Mouse (Mus musculus): ENCODE measurements at regions not wholly inside any gene's neighbourhood (a gene's known extent, or its start where the extent isn't known, plus 50 kb on each side); places are given as distances from the start of the nearest gene placed in this dataset.

- no peak for DNase-seq (ENCODE audit: extremely low read depth, low read depth, low spot score)
Measured at GRCm38 (mm10) chr10:125467503-125467902, 78.2 kb upstream of the Slc16a7 start.

- no peak for DNase-seq (ENCODE audit: extremely low read depth, low read depth, low spot score)
Measured at GRCm38 (mm10) chr10:125488350-125488749, 99.1 kb upstream of the Slc16a7 start.

GRCm38 (mm10) chr10:125490395-125490794 lies 101.1 kb upstream of the Slc16a7 start:
- no peak for DNase-seq (ENCODE audit: extremely low read depth, low read depth, low spot score)

DNA sequence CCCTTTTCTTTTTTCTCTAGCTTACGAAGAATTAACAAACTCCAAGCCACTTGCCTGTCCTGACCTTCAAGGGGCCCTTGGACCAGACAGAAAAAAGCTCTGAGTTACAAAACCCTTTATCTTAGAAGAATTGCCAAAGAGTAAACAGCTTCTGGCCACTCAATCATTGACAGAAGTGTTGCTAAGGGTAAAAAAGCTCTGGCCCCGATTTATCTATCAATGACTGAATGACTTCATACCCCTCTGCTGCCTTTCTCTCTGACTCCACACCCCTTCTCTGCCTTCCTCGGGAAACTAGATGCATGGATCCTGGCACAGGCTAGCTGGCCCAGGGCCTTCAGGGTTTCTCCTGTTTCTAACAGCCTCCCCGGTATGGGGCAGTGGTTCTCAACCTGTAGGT lies 105.2 kb upstream of the Slc16a7 start:
- DNase-seq (ENCODE audit: extremely low read depth, low read depth, low spot score) = no peak

DNA sequence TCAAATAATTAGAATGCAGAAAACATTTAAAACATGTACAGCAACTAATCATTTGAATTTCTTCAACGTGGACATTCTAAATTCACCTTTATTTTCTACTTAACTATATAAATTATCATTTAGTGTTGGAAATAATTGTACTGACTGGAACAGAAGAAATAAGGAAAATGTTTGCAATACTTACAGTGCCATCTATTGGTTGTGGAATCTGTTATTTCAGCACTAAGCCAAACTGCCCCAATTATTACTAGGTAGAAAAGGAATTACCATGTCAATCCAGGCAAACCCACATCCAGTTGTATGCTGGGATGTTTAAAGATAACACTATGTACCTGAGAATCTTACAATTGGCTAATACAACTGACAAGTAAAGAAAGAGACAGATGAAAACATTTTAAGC lies 109.1 kb upstream of the Slc16a7 start:
- no peak for DNase-seq (ENCODE audit: extremely low read depth, low read depth, low spot score)

DNA sequence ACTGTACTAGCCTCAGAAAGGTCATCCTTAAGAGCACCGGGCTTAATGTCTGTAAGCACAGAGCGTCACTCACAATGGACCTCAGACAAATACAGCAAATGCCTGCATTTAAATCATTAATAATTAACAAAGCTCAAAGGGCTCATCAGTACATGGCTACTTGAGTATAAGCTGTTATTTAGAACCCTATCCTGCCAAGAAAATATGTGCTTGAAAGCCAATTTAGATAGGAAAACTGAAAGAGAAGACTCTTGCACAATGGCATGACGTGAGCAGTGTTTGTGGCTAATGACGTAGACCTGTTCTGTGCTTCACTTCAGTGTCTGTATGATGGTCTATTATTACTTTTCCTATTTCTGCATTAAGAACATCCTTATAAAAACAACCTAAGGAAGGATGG lies 111.1 kb upstream of the Slc16a7 start:
- no peak for DNase-seq (ENCODE audit: extremely low read depth, low read depth, low spot score)

DNA sequence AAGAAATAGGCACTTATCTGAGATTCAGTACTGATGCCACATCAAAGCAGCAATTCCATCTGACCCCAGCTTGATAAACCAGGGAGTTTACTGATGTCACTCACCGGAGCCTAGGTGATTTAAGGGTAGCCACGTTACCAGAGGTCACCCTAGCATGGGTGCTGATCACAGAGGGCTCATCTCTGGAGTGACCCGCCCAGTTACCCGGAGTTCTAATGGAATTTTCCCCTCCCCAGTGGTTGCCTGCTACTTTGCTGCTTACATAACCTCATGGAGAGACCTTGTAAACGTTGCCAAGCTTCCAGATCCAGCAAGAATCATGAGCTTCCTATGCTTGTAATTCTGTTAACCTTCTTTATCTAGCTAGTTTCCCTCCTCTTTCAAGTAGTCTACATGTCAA lies 125.8 kb upstream of the Slc16a7 start:
- no peak for DNase-seq (ENCODE audit: extremely low read depth, low read depth, low spot score)

DNA sequence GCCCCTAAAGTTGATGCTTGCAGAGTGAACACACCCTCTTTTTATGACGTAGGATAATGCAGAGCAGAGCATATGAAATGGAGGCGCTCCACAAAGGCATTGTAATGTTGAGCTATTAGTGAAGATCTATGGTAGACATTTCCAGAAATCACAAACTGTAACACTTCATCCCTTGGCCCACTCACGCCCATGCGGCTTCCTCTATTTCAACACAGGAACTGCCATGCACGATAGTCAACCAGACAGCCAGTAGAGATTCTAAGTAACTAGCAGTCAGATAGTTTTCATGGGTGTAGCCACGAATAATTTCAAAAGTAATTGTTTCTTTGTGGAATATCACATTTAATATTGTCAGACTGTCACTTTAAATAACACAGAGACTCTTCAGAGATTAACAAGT lies 141.6 kb upstream of the Slc16a7 start:
- DNase-seq (ENCODE audit: extremely low read depth, low read depth, low spot score) = no peak

DNA sequence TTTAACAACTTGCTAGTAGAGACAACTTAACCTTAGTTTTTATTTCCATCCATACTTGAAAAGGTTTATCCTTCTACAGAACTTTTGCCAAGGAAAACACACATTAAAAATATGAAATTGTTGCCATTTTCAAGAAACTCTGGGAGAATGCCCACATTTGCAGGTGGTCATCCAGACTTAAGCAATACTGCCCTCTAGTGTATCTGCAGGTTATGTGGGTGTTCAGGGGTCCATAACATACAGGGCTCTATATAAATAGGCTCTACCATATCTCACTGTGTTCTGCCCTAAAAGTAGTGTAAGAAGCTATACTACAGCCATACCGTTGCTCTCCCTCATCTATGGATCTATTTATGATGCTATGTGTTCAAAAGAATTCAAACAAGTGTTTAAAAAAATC lies 149.1 kb upstream of the Slc16a7 start:
- DNase-seq (ENCODE audit: extremely low read depth, low read depth, low spot score) = no peak

- no peak for DNase-seq (ENCODE audit: extremely low read depth, low read depth, low spot score)
Measured at GRCm38 (mm10) chr10:125586489-125587147, 197.4 kb upstream of the Slc16a7 start.

- DNase-seq (ENCODE audit: extremely low read depth, low read depth, low spot score) = no peak
Measured at GRCm38 (mm10) chr10:125593006-125593405, 203.7 kb upstream of the Slc16a7 start.

DNA sequence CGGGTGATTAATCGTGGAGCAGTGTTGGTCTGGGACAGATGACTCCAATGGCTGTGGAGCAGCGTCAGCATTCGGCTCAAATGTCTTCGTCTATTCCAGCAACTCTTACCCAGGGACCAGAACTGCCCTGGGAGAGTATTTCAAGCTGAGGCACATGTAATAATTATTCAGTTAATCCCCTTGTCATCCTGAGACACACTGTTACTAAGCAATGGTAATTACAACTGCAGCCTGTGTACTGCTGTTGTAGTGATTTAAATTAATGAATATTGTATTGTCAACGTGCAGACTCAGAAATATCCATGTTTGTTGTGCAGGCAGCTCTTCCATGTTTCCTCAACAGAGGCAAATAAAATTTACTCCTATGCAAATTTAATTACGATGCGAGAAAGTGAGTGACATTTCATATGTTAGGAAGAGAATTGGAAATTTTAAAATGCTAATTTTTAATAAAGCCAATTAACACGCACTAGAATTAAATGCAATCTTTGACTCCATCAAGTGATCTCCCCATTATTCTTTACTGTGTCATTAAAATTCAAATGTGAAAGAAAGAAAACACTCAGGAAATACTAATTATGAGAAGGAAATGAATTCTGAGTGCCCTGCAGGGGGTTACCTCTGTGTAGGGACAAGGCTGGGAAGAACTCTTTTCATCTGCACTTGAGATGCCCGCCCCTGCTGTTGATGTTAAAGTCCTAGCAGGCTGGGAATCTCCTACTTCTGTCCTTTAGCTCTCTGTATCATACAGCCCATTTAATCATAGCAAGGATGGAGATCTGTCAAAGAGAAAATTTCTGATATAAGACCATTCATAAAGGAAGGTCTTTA lies 218.7 kb upstream of the Slc16a7 start:
- DNase-seq (ENCODE audit: extremely low read depth, low read depth, low spot score) = no peak

DNA sequence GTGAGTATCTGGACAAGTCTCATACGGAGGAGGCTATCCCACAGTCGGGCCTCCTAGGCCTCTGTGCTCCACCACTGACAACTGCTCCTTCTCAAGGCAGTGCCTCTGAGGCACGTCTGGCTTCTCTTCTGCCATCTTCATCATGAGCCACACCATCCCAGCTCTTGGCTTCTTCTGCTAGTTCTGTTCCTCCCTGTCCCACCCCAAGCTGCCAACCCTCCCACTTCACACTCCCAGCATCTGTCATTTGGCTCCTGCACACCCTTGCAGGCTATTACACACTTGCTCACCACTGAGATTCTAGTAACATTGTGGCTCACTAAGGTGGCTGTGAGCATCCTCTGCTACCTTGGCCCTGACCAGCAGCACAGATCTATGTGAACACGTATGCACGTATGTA lies 221.1 kb upstream of the Slc16a7 start:
- DNase-seq (ENCODE audit: extremely low read depth, low read depth, low spot score) = no peak

DNA sequence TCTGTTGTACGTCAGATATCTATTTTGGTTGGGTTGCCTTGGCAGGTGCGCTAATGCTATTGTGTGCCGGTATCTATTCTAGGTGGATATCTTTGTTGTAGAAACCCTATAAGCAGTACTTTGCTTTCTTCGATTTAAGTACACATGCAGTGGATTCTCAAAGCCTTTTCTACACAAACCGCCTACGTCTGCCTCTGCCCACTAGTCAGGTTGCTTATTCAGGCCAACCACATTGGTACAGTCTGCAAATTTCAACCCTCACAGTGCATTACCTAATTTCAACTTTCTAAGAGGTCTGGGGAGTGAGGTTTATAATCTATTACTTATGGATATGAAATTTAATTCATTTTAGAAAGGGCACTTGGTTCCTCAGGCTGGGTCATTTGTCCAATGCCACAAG lies 223.5 kb upstream of the Slc16a7 start:
- DNase-seq (ENCODE audit: extremely low read depth, low read depth, low spot score) = no peak

DNA sequence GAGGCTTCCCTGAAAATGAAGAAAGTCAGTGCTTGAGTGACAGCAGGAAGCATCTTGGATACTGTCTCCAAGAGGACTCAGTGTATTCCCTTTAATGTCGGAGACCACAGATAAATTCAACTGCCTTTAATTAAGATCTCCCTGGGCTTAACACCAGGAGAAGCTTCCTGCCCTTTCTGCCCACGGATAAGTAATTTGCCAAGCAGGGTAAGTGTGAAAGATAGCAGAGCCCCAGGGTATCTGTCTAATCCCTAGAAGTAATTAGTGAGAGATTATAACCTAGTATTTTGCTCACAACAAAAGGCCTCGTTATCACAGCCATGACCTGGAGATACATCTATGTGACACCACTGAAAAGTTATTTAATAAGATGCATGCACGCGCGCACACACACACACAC lies 232.1 kb upstream of the Slc16a7 start:
- DNase-seq (ENCODE audit: extremely low read depth, low read depth, low spot score) = no peak

GRCm38 (mm10) chr10:125623836-125624235 lies 234.6 kb upstream of the Slc16a7 start:
- no peak for DNase-seq (ENCODE audit: extremely low read depth, low read depth, low spot score)

GRCm38 (mm10) chr10:125667906-125668305 lies 278.6 kb upstream of the Slc16a7 start:
- no peak for DNase-seq (ENCODE audit: extremely low read depth, low read depth, low spot score)

DNA sequence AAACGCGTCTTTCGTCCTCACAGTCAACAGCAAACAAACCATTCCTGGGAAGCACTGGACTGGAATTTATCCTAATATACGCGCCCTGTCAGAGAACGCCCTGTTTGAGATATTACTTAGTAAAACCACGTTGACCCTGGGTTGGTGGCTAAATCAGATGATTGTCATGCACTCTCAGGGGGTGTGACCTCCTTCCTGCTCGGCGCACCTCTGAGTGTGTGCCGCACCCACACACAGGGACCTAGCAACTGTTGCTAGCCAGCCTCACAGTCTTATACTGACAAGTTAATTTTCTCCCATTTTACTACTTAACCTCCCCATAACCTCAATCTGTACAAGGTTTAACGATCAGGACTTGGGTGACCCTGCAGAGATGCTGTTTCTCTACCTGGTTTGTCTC lies 284.4 kb upstream of the Slc16a7 start:
- no peak for DNase-seq (ENCODE audit: extremely low read depth, low read depth, low spot score)

- no peak for DNase-seq (ENCODE audit: extremely low read depth, low read depth, low spot score)
Measured at GRCm38 (mm10) chr10:125679644-125680043, 286.3 kb upstream of the Lrig3 start.

GRCm38 (mm10) chr10:125685130-125685529 lies 280.8 kb upstream of the Lrig3 start:
- no peak for DNase-seq (ENCODE audit: extremely low read depth, low read depth, low spot score)

DNA sequence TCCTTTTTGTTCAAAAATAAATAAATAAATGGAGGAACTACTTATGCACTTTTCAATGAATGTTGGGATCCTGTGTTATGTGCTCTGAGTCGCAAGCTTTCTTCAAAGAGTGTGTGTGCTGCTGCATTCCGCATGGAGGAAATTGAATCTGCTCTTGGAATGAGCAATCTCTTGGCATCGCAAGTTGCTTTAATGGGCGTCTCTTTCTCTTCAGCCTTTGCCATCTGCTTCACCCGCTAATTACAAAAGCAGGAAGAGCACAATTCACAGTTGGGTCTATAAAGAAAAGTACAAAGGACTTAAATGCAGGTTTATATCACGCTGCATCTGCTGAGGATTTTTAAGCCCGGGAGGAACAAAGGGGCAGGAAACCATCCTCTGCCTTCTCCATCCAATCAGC lies 272.5 kb upstream of the Lrig3 start:
- no peak for DNase-seq (ENCODE audit: extremely low read depth, low read depth, low spot score)

DNA sequence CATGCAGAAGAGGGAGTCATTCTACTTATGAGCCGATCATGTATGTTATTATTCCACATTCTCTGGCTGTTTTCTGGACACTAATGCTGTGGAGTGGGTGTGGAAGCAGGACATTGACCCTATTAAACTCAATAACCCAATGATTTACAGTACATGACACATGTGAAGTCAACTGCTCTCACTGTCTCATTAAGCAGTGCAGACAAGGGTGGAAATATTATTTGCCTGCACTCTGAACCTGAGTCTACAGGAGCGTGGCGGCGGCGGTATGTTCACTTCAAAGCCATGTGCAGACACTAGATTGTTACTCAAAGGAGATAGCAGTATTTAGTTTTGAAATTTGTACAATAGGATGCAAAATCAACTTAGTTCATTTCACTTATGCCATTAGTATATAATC lies 269.8 kb upstream of the Lrig3 start:
- no peak for DNase-seq (ENCODE audit: extremely low read depth, low read depth, low spot score)
